Mouse (Mus musculus): ENCODE results near the gene Fscn2. TPM values are rescaled to one million over a fixed set of nuclear protein-coding genes. Genes with fewer than 3 reads are reported as not detected.

Fscn2 gene
- 1.4 TPM in 2 replicates for polyA plus RNA-seq (2014; fragmentation: Nextera tagmentation; extraction: Ambion mirVana)

- Histone ChIP-seq H3K9ac (ENCODE audit: low read length) (no peak within 1 kb of the TSS), H3K4me2 (no peak within 1 kb of the TSS), H3K9me3 (ENCODE audit: control insufficient read depth, low read length) (no peaks in the 10 kb centered on the region), H3K27ac (ENCODE audit: low read depth, low read length) (no peak within 1 kb of the TSS), H3K4me3 (ENCODE audit: low read depth, low read length) (no peak within 1 kb of the TSS), H3K27me3 (ENCODE audit: control insufficient read depth, insufficient read depth, low read length) (no peaks in the 10 kb centered on the region), H3K4me1 (ENCODE audit: control insufficient read depth, insufficient read depth, low read length) (peaks cover 16% of the 10 kb centered on the region), H3K36me3 (ENCODE audit: control insufficient read depth, insufficient read depth, low read length) (no peaks in the 10 kb centered on the region)
- ATAC-seq (ENCODE audit: low FRiP score), result no peak
- 68% methylated on average over 10 of the region's 10 CpGs for WGBS
- peak; percentile 44 for DNase-seq (ENCODE audit: low spot score, missing footprints)
These were observed at the start of gene Fscn2 for GRCm38 (mm10) chr11:120361295-120361694. Gene Fscn2 (plus strand): TSS chr11:120361534.

DNA sequence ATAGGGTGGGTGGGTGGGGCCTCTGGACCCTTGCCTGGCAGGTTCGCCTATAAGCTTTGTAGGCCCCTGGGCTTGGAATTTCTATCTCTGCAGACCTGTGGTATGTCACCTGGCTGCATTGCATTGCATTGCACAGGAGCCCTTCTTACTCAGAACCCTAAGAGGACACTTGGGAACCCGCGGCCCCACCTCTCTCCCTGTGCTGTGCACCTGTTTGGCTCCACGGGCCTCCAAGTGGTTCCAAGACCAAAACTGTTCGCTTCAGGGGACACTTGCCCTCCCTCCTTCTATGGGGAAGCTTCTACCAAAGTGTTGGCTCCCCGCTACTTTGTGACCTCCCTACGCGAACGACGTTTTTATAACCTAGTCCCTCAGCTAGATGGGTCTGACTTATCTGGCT is 49.8 kb upstream of the Fscn2 start:
- Histone ChIP-seq H3K9me3 (ENCODE audit: control insufficient read depth, low read length) (no peaks in the 10 kb centered on the region), H3K4me2 (peak overlapping the region; percentile 77), H3K27me3 (ENCODE audit: control insufficient read depth, insufficient read depth, low read length) (peaks cover 2% of the 10 kb centered on the region; the same call in 1 of the 2 replicates), H3K4me1 (ENCODE audit: control insufficient read depth, insufficient read depth, low read length) (peaks cover 44% of the 10 kb centered on the region), H3K27ac (ENCODE audit: low read depth, low read length) (peak overlapping the region; percentile 93), H3K4me3 (ENCODE audit: low read depth, low read length) (peak overlapping the region; percentile 32), H3K36me3 (ENCODE audit: control insufficient read depth, insufficient read depth, low read length) (no peaks in the 10 kb centered on the region), H3K9ac (ENCODE audit: low read length) (peak overlapping the region; percentile 79)
- ATAC-seq (ENCODE audit: low FRiP score), result no peak
- 46% methylated on average over 10 of the region's 10 CpGs for WGBS
- DNase-seq (ENCODE audit: low spot score, missing footprints), result peak; percentile 87

- 84% methylated on average over 6 of the region's 6 CpGs for WGBS
- peaks cover 44% of the 10 kb centered on the region for H3K4me1 ChIP-seq (ENCODE audit: control insufficient read depth, insufficient read depth, low read length)
These were observed 49.3 kb upstream of the Fscn2 start for GRCm38 (mm10) chr11:120312069-120312468.

DNA sequence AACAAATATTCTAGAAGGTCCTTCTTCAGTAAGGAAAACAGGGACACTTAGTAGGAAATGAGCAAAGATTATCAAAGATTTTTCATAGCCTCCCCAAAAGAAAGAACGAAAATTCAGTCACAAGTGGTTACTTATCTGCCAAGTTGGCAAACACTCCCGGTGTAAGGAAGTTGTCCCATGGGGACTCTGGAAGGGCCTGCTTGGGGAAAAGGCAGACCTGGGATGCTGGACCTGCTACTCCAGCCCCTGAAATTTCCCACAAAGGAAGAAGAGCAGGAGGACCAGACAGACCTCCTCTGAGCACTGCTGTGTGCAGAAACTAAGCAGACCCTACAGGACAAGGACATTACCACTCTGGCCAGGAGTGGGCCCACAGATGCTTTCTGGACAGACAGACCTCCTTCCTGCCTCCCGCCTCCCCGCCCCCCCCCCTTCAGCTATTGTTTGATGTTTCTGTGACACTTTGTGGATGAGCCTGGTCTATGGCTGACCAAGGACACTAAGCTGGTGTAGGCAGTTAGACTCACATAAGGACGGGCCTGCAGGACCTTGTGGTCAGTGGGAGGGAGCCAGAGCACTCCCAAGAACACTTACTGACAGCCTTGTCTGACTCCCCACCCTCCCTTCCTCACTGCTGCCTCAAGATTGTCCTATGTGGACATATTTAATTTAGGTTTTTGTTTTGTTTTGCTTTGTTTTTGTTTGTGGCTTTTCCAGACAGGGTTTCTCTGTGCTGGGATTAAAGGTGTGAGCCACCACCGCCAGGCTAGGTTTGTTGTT is 47.2 kb upstream of the Fscn2 start:
- ATAC-seq (ENCODE audit: low FRiP score), result no peak
- H3K27ac ChIP-seq (ENCODE audit: low read depth, low read length), result no peak overlapping the region

More at GRCm38 (mm10) chr11:120312069-120312468, 49.3 kb upstream of the Fscn2 start:
- Histone ChIP-seq H3K4me2 (no peak overlapping the region), H3K36me3 (ENCODE audit: control insufficient read depth, insufficient read depth, low read length) (no peaks in the 10 kb centered on the region), H3K27me3 (ENCODE audit: control insufficient read depth, insufficient read depth, low read length) (no peaks in the 10 kb centered on the region), H3K27ac (ENCODE audit: low read depth, low read length) (no peak overlapping the region), H3K9ac (ENCODE audit: low read length) (no peak overlapping the region), H3K4me3 (ENCODE audit: low read depth, low read length) (no peak overlapping the region), H3K9me3 (ENCODE audit: control insufficient read depth, low read length) (no peaks in the 10 kb centered on the region)
- ATAC-seq (ENCODE audit: low FRiP score) (no peak), DNase-seq (ENCODE audit: low spot score, missing footprints) (no peak)

DNA sequence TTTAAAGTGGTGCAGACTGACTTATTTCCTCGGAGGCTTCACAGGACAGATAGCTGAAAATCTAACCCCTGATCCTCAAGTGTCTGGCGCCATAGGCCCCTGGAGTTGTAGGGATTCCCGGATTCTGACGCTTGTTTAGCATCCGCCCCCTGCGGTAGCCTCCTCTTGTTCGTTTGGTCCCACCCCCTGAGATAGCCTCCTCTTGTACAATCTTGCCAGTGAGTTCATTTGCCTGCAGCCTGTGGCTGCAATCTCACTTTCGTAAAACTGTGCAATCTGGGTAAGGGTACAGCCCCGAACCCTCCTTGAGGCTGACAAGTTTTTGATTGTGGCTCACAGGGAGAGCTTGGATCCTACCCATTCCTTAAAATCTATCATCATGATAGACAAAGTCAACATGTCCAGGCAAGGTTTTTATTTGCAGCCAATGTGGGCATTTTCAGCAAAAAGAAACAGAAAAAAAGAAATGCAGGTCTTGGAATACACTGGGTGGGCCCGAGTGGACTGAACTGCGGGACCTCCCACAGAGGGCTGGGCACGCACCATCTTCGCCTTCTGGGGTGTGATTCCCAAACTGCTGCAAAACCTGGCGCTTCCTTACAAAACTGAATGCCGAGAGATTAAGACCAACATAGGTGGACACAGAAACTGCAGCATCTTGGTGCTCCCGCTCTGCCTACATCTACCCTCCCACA is 46.5 kb upstream of the Fscn2 start:
- peaks cover 32% of the 10 kb centered on the region for H3K4me1 ChIP-seq (ENCODE audit: control insufficient read depth, insufficient read depth, low read length)
- no peak overlapping the region for H3K4me3 ChIP-seq (ENCODE audit: low read depth, low read length)
- H3K27me3 ChIP-seq (ENCODE audit: control insufficient read depth, insufficient read depth, low read length), result no peaks in the 10 kb centered on the region
- no peak for ATAC-seq (ENCODE audit: low FRiP score)
- H3K9ac ChIP-seq (ENCODE audit: low read length), result peak overlapping the region; percentile 93
- H3K4me2 ChIP-seq, result peak overlapping the region; percentile 93
- H3K27ac ChIP-seq (ENCODE audit: low read depth, low read length), result peak overlapping the region; percentile 96
- no peaks in the 10 kb centered on the region for H3K36me3 ChIP-seq (ENCODE audit: control insufficient read depth, insufficient read depth, low read length)
- peak; percentile 83 for DNase-seq (ENCODE audit: low spot score, missing footprints)
- WGBS, result 38% methylated on average over 16 of the region's 16 CpGs
- H3K9me3 ChIP-seq (ENCODE audit: control insufficient read depth, low read length), result no peaks in the 10 kb centered on the region

More for the DNA sequence above, 47.2 kb upstream of the Fscn2 start:
- 54% methylated on average over 6 of the region's 6 CpGs for WGBS
- Histone ChIP-seq H3K4me1 (ENCODE audit: control insufficient read depth, insufficient read depth, low read length) (peaks cover 32% of the 10 kb centered on the region), H3K9ac (ENCODE audit: low read length) (no peak overlapping the region), H3K27me3 (ENCODE audit: control insufficient read depth, insufficient read depth, low read length) (no peaks in the 10 kb centered on the region), H3K36me3 (ENCODE audit: control insufficient read depth, insufficient read depth, low read length) (no peaks in the 10 kb centered on the region), H3K4me2 (no peak overlapping the region), H3K4me3 (ENCODE audit: low read depth, low read length) (no peak overlapping the region), H3K9me3 (ENCODE audit: control insufficient read depth, low read length) (no peaks in the 10 kb centered on the region)
- DNase-seq (ENCODE audit: low spot score, missing footprints), result peak; percentile 78

- Histone ChIP-seq H3K36me3 (ENCODE audit: control insufficient read depth, insufficient read depth, low read length) (no peaks in the 10 kb centered on the region), H3K27ac (ENCODE audit: low read depth, low read length) (peak overlapping the region; percentile 96), H3K9me3 (ENCODE audit: control insufficient read depth, low read length) (no peaks in the 10 kb centered on the region), H3K4me3 (ENCODE audit: low read depth, low read length) (peak overlapping the region; percentile 47), H3K4me1 (ENCODE audit: control insufficient read depth, insufficient read depth, low read length) (peaks cover 30% of the 10 kb centered on the region), H3K9ac (ENCODE audit: low read length) (peak overlapping the region; percentile 93), H3K4me2 (peak overlapping the region; percentile 93), H3K27me3 (ENCODE audit: control insufficient read depth, insufficient read depth, low read length) (no peaks in the 10 kb centered on the region)
- WGBS, result 32% methylated on average over 4 of the region's 4 CpGs
- peak; percentile 90 for DNase-seq (ENCODE audit: low spot score, missing footprints)
- ATAC-seq (ENCODE audit: low FRiP score), result no peak
These were observed 45.9 kb upstream of the Fscn2 start for GRCm38 (mm10) chr11:120315416-120315761.

- peak; percentile 96 for ATAC-seq (ENCODE audit: low FRiP score)
- WGBS, result 6% methylated on average over 37 of the region's 37 CpGs
These were observed 45.3 kb upstream of the Fscn2 start for GRCm38 (mm10) chr11:120315832-120316689.

GRCm38 (mm10) chr11:120316690-120317254 is 44.6 kb upstream of the Fscn2 start:
- H3K9me3 ChIP-seq (ENCODE audit: control insufficient read depth, low read length), result no peaks in the 10 kb centered on the region
- H3K36me3 ChIP-seq (ENCODE audit: control insufficient read depth, insufficient read depth, low read length), result no peaks in the 10 kb centered on the region
- H3K4me2 ChIP-seq, result peak overlapping the region; percentile 93
- ATAC-seq (ENCODE audit: low FRiP score) (peak; percentile 10; the same call in 1 of the 2 replicates), DNase-seq (ENCODE audit: low spot score, missing footprints) (peak; percentile 88)
- H3K4me1 ChIP-seq (ENCODE audit: control insufficient read depth, insufficient read depth, low read length), result peaks cover 20% of the 10 kb centered on the region
- H3K27ac ChIP-seq (ENCODE audit: low read depth, low read length), result peak overlapping the region; percentile 96
- WGBS, result 29% methylated on average over 13 of the region's 13 CpGs
- peak overlapping the region; percentile 93 for H3K9ac ChIP-seq (ENCODE audit: low read length)
- H3K4me3 ChIP-seq (ENCODE audit: low read depth, low read length), result peak overlapping the region; percentile 47
- no peaks in the 10 kb centered on the region for H3K27me3 ChIP-seq (ENCODE audit: control insufficient read depth, insufficient read depth, low read length)

More at GRCm38 (mm10) chr11:120315832-120316689, 45.3 kb upstream of the Fscn2 start:
- no peaks in the 10 kb centered on the region for H3K36me3 ChIP-seq (ENCODE audit: control insufficient read depth, insufficient read depth, low read length)
- H3K9me3 ChIP-seq (ENCODE audit: control insufficient read depth, low read length), result no peaks in the 10 kb centered on the region
- no peaks in the 10 kb centered on the region for H3K27me3 ChIP-seq (ENCODE audit: control insufficient read depth, insufficient read depth, low read length)
- peak overlapping the region; percentile 93 for H3K9ac ChIP-seq (ENCODE audit: low read length)
- H3K4me3 ChIP-seq (ENCODE audit: low read depth, low read length), result peak overlapping the region; percentile 47
- peak overlapping the region; percentile 93 for H3K4me2 ChIP-seq
- peak overlapping the region; percentile 96 for H3K27ac ChIP-seq (ENCODE audit: low read depth, low read length)
- H3K4me1 ChIP-seq (ENCODE audit: control insufficient read depth, insufficient read depth, low read length), result peaks cover 27% of the 10 kb centered on the region
- DNase-seq (ENCODE audit: low spot score, missing footprints), result peak; percentile 97

All from midbrain, embryonic 11.5 days (tissue).